Mouse (Mus musculus) stomach, embryonic 14.5 days (tissue): ENCODE measurements at regions not wholly inside any gene's neighbourhood (a gene's known extent, or its start where the extent isn't known, plus 50 kb on each side); places are given as distances from the start of the nearest gene placed in this dataset.

Experiments
- ATAC-seq: fragments of 200-750 bp; cut with Nextera tagmentation; 2 replicates; pipeline ENCODE4 v1.8.0; 2017; ENCODE audit warnings: low read depth, moderate TSS enrichment; ENCODE audit not compliant: insufficient number of reproducible peaks, insufficient read depth, low FRiP score
- H3K27ac ChIP-seq: fragments of 300-500 bp; sonication (generic); 2 replicates; pipeline ENCODE4 v1.5.1; 2014; ENCODE audit warnings: mild to moderate bottlenecking, low read length, moderate library complexity, mixed read lengths
- H3K27me3 ChIP-seq: fragments of 300-500 bp; sonication (generic); 2 replicates; pipeline ENCODE4 v1.6.1; 2014; ENCODE audit warnings: low read length, control low read depth, mixed read lengths; ENCODE audit not compliant: control insufficient read depth, insufficient read depth
- H3K36me3 ChIP-seq: fragments of 300-500 bp; sonication (generic); 2 replicates; pipeline ENCODE4 v1.6.1; 2014; ENCODE audit warnings: mild to moderate bottlenecking, control low read depth, low read length, moderate library complexity, mixed read lengths; ENCODE audit not compliant: control insufficient read depth, insufficient read depth
- H3K4me1 ChIP-seq: fragments of 300-500 bp; sonication (generic); 2 replicates; pipeline ENCODE4 v1.6.1; 2014; ENCODE audit warnings: low read length, control low read depth, mixed read lengths; ENCODE audit not compliant: control insufficient read depth, insufficient read depth
- H3K4me2 ChIP-seq: fragments of 300-500 bp; sonication (generic); replicated peaks from 2 replicates; pipeline ENCODE4 v1.6.1; 2014; ENCODE audit warnings: low read depth, low read length, control low read depth
- H3K4me3 ChIP-seq: fragments of 300-500 bp; sonication (generic); 2 replicates; pipeline ENCODE4 v1.5.1; 2014; ENCODE audit warnings: low read depth, low read length, control low read depth
- H3K9ac ChIP-seq: fragments of 300-500 bp; sonication (generic); replicated peaks from 2 replicates; pipeline ENCODE4 v1.6.1; 2014; ENCODE audit warnings: low read depth, mild to moderate bottlenecking, control low read depth, low read length, moderate library complexity, mixed read lengths
- H3K9me3 ChIP-seq: fragments of 300-500 bp; sonication (generic); 2 replicates; pipeline ENCODE4 v1.6.1; 2016; ENCODE audit warnings: low read depth, low read length, control low read depth; ENCODE audit not compliant: control insufficient read depth
- WGBS: fragments of 180-500 bp; shearing (Covaris S2); extraction: QIAGEN DNeasy Blood & Tissue Kit; methylation state at CpG from one replicate; pipeline ENCODE4 v1.1.7; 2014; 5-methylcytosine and 5-hydroxymethylcytosine counted together

DNA sequence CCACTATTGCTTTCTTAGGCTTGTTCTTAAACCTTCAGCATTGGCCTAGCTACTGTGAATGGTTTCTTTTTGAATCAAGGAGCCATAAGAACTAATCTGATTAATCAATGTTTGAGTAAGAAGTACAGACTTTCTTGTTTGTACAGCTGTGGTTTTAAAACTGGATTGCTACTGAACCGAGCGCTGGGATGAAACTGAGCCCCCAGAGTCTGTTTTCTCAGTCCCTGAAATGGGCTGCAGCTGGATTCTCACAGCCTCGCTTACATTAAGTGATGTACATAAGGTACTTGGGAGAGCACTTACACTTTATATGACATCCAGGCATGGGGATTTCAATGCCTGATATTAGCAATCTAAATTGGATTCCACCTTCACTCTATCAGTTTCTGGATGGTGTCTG, 474.5 kb downstream of the Bckdhb start:
- 54% methylated on average over 3 of the region's 3 CpGs for WGBS

DNA sequence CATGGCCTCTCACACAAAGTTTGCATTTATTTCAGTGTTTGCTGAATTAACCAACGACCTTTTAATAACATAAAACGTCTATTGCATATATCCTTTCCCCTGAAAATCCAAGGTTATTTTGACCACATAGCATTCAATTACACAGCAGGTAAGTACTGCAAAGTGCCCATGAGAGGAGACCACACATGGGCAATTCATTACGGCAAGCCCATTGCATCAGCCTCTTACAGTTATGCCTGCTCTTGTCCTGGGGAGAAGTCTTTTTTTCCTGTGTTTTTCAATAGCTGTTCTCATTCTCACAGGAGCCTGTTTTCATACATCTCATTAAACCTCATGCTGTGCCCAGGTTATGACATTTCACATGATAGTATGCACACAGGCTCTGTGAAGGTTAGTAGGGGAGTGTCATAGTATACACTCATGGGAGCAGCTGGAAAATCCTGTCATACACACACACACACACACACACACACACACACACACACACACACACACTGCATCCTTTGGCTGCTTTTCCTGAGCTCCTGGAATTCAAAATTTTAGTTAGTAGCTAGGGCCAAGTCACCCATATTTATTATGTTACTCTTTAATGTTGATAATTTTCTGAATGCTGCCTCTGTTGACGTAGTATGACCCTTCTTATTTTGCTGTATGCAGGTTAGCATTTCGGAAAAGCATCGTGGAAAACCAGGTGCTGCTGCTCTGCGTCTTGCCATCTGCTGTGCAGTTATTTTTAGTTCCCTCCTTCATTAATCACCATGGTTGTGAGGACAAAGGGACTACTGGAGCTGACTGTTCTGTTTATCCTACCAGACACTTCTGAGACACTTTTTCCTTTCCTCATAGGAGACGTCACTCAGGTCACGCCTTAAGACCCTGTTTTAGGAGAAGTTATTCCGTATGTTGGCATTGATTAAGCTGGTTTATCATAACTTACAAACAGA, 483.6 kb downstream of the Bckdhb start:
- no peak for ATAC-seq
- H3K27ac ChIP-seq, result no peak overlapping the region
- H3K4me3 ChIP-seq, result no peak overlapping the region
- H3K9ac ChIP-seq, result no peak overlapping the region
- peaks cover 5% of the 10 kb centered on the region; the same call in 1 of the 2 replicates for H3K4me1 ChIP-seq
- H3K36me3 ChIP-seq, result no peaks in the 10 kb centered on the region
- WGBS, result 29% methylated on average over 10 of the region's 10 CpGs
- H3K27me3 ChIP-seq, result no peaks in the 10 kb centered on the region
- H3K9me3 ChIP-seq, result no peaks in the 10 kb centered on the region
- H3K4me2 ChIP-seq, result no peak overlapping the region

More for the DNA sequence above, 474.5 kb downstream of the Bckdhb start:
- H3K4me3 ChIP-seq, result no peak overlapping the region
- no peaks in the 10 kb centered on the region for H3K36me3 ChIP-seq
- H3K9me3 ChIP-seq, result no peaks in the 10 kb centered on the region
- H3K9ac ChIP-seq, result no peak overlapping the region
- H3K4me2 ChIP-seq, result no peak overlapping the region
- ATAC-seq, result no peak
- H3K4me1 ChIP-seq, result no peaks in the 10 kb centered on the region
- no peak overlapping the region for H3K27ac ChIP-seq
- no peaks in the 10 kb centered on the region for H3K27me3 ChIP-seq
